Mouse (Mus musculus): ENCODE data around the gene Pon2.

GRCm38 (mm10) chr6:5297321-5298091 is 749 bp downstream of the Pon2 start:
- TF ChIP-seq CTCF (conservative IDR thresholded peaks at IDR 0.05; ENCODE audit: low read length) (no peak), POU5F1 (IDR thresholded peaks at IDR 0.05; ENCODE audit: borderline replicate concordance, low read length) (no peak), NANOG (IDR thresholded peaks at IDR 0.05; ENCODE audit: borderline replicate concordance, low read length) (no peak)

Data from E14TG2a.4 (cell line).